Mouse (Mus musculus) stomach, embryonic 16.5 days (tissue): ENCODE data around the gene Slc9a2. TPM values are rescaled to one million over a fixed set of nuclear protein-coding genes. Genes with fewer than 3 reads are reported as not detected.
A peak's percentile ranks its signal among the peaks of the same experiment; 100 is the strongest.

Source experiments
- ATAC-seq: fragments of 200-750 bp; cut with Nextera tagmentation; 2 replicates; pipeline ENCODE4 v1.8.0; 2017; ENCODE audit warnings: moderate number of reproducible peaks, moderate TSS enrichment; ENCODE audit not compliant: insufficient read depth, low FRiP score
- H3K27ac ChIP-seq: fragments of 300-500 bp; sonication (generic); 2 replicates; pipeline ENCODE4 v1.5.1; 2014; ENCODE audit warnings: low read length
- H3K27me3 ChIP-seq: fragments of 300-500 bp; sonication (generic); 2 replicates; pipeline ENCODE4 v1.6.1; 2014; ENCODE audit warnings: low read length, control low read depth, mixed read lengths; ENCODE audit not compliant: control insufficient read depth, insufficient read depth
- H3K36me3 ChIP-seq: fragments of 300-500 bp; sonication (generic); 2 replicates; pipeline ENCODE4 v1.6.1; 2014; ENCODE audit warnings: low read length; ENCODE audit not compliant: control insufficient read depth, insufficient read depth
- H3K4me1 ChIP-seq: fragments of 300-500 bp; sonication (generic); 2 replicates; pipeline ENCODE4 v1.6.1; 2014; ENCODE audit warnings: low read length, control low read depth, mixed read lengths; ENCODE audit not compliant: control insufficient read depth, insufficient read depth
- H3K4me2 ChIP-seq: fragments of 300-500 bp; sonication (generic); 2 replicates; pipeline ENCODE4 v1.6.1; 2014; ENCODE audit warnings: low read depth, low read length, mixed read lengths
- H3K4me3 ChIP-seq: fragments of 300-500 bp; sonication (generic); replicated peaks from 2 replicates; pipeline ENCODE4 v1.5.1; 2014; ENCODE audit warnings: mild to moderate bottlenecking, low read length
- H3K9ac ChIP-seq: fragments of 300-500 bp; sonication (generic); 2 replicates; pipeline ENCODE4 v1.6.1; 2014; ENCODE audit warnings: low read length
- H3K9me3 ChIP-seq: fragments of 300-500 bp; sonication (generic); replicated peaks from 2 replicates; pipeline ENCODE4 v1.6.1; 2016; ENCODE audit warnings: low read length, control low read depth; ENCODE audit not compliant: control insufficient read depth
- WGBS: fragments of 180-500 bp; shearing (Covaris S2); extraction: QIAGEN DNeasy Blood & Tissue Kit; methylation state at CpG from one replicate; pipeline ENCODE4 v1.1.7; 2014; 5-methylcytosine and 5-hydroxymethylcytosine counted together
- polyA plus RNA-seq: library from polyadenylated mRNA; unstranded; fragments of >200 nt; fragmentation: Nextera tagmentation; extraction: Ambion mirVana; gene quantifications from 2 replicates; pipeline ENCODE4 v1.2.1, GENCODE M21; 2015

Gene Slc9a2
- polyA plus RNA-seq, 1 experiment from 2014 or later, result 3.7 TPM

GRCm38 (mm10) chr1:40681699-40682510, 1.5 kb downstream of the Slc9a2 start:
- WGBS, result 6% methylated on average over 44 of the region's 44 CpGs
- Histone ChIP-seq H3K4me2 (peak overlapping the region; percentile 98), H3K4me3 (peak overlapping the region; percentile 52), H3K4me1 (peaks cover 8% of the 10 kb centered on the region; the same call in 1 of the 2 replicates), H3K27ac (no peak overlapping the region), H3K9me3 (no peaks in the 10 kb centered on the region), H3K27me3 (peaks cover 42% of the 10 kb centered on the region), H3K36me3 (no peaks in the 10 kb centered on the region), H3K9ac (peak overlapping the region; percentile 66)
- no peak; the same call in 1 of the 2 replicates for ATAC-seq

- no peak overlapping the region for H3K4me3 ChIP-seq
- ATAC-seq, result no peak
- H3K4me1 ChIP-seq, result no peaks in the 10 kb centered on the region
- WGBS, result 78% methylated on average over 13 of the region's 13 CpGs
- H3K4me2 ChIP-seq, result no peak overlapping the region
- no peaks in the 10 kb centered on the region for H3K9me3 ChIP-seq
- H3K27me3 ChIP-seq, result no peaks in the 10 kb centered on the region
- H3K9ac ChIP-seq, result no peak overlapping the region
- H3K36me3 ChIP-seq, result no peaks in the 10 kb centered on the region
- H3K27ac ChIP-seq, result no peak overlapping the region
These were observed 13.9 kb downstream of the Slc9a2 start for GRCm38 (mm10) chr1:40694296-40694695.

DNA sequence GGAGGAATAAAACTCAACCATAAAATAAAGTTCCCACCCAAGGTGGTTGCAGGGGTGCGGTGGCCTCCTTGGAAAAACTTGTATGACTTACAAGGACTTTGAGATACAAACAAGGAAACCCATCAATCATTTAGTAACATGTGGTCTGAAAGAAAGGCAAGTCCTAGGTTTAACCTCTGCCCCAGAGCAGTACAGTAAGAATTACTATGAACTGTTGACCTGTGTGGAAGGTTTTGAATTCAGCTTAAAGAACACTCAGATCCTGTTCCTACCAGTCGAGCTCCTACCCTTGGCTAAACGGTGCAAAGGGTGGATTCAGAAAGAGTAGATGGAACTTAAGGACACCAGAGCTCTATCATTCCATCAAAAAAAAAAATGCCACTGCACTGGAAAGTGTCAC, 16.1 kb downstream of the Slc9a2 start:
- H3K27me3 ChIP-seq, result no peaks in the 10 kb centered on the region
- no peaks in the 10 kb centered on the region for H3K36me3 ChIP-seq
- no peak overlapping the region for H3K9ac ChIP-seq
- H3K4me1 ChIP-seq, result no peaks in the 10 kb centered on the region
- H3K4me3 ChIP-seq, result no peak overlapping the region
- 73% methylated on average over 3 of the region's 3 CpGs for WGBS
- no peak overlapping the region for H3K4me2 ChIP-seq
- H3K9me3 ChIP-seq, result no peaks in the 10 kb centered on the region
- no peak for ATAC-seq
- no peak overlapping the region for H3K27ac ChIP-seq

DNA sequence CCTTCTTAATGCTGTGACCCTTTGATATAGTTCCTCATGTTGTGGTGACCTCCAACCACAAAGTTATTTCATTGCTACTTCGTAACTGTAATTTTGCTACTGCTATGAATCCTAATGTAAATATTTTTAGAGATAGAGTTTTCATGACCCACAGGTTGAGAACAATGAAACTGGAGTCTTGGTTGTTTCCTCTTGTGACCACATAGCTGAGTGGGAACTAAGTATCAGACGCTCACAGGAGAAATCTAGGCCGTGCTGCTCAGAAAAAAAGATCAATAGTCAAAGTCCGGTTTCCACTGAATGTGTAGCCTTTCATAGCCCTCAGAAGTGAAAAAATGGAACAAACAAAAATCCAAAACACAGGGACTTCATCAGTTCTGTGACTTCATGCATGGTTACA, 24.7 kb downstream of the Slc9a2 start:
- Histone ChIP-seq H3K4me2 (no peak overlapping the region), H3K27me3 (no peaks in the 10 kb centered on the region), H3K4me1 (no peaks in the 10 kb centered on the region), H3K9me3 (no peaks in the 10 kb centered on the region), H3K9ac (no peak overlapping the region), H3K27ac (no peak overlapping the region), H3K36me3 (no peaks in the 10 kb centered on the region), H3K4me3 (no peak overlapping the region)
- no peak for ATAC-seq
- 74% methylated on average over 4 of the region's 4 CpGs for WGBS

DNA sequence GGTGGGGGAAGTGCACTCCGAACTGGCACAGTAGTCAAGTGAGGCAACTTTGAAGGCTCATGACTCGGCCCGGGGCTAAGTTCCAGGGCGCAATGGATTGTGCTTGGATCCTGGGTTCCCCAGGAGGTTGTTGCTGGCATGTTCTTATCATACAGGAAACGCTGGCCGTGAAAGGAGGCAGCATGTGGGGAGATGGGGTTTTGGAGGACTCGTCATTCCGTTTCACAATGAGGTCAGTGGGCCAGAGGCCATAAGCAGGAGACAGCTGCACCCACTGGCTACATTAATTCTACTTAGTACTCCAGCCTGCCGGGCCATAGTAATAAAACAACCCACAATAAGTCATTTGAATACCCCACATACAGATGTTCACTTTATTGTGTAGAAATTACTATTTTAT, 34.6 kb downstream of the Slc9a2 start:
- Histone ChIP-seq H3K27me3 (no peaks in the 10 kb centered on the region), H3K36me3 (no peaks in the 10 kb centered on the region), H3K4me3 (no peak overlapping the region), H3K27ac (no peak overlapping the region), H3K9ac (no peak overlapping the region), H3K4me2 (no peak overlapping the region), H3K4me1 (no peaks in the 10 kb centered on the region), H3K9me3 (no peaks in the 10 kb centered on the region)
- 78% methylated on average over 9 of the region's 9 CpGs for WGBS
- no peak for ATAC-seq

- 87% methylated on average over 10 of the region's 10 CpGs for WGBS
- Histone ChIP-seq H3K4me3 (no peak overlapping the region), H3K9me3 (no peaks in the 10 kb centered on the region), H3K36me3 (no peaks in the 10 kb centered on the region), H3K9ac (no peak overlapping the region), H3K4me2 (no peak overlapping the region), H3K27ac (no peak overlapping the region), H3K4me1 (no peaks in the 10 kb centered on the region), H3K27me3 (no peaks in the 10 kb centered on the region)
- no peak for ATAC-seq
These were observed 45.7 kb downstream of the Slc9a2 start for GRCm38 (mm10) chr1:40726051-40726450.

GRCm38 (mm10) chr1:40727404-40727803, 47.0 kb downstream of the Slc9a2 start:
- Histone ChIP-seq H3K4me2 (no peak overlapping the region), H3K9ac (no peak overlapping the region), H3K27ac (no peak overlapping the region), H3K4me3 (no peak overlapping the region), H3K27me3 (no peaks in the 10 kb centered on the region), H3K9me3 (no peaks in the 10 kb centered on the region), H3K4me1 (no peaks in the 10 kb centered on the region), H3K36me3 (no peaks in the 10 kb centered on the region)
- 85% methylated on average over 7 of the region's 7 CpGs for WGBS
- no peak for ATAC-seq

DNA sequence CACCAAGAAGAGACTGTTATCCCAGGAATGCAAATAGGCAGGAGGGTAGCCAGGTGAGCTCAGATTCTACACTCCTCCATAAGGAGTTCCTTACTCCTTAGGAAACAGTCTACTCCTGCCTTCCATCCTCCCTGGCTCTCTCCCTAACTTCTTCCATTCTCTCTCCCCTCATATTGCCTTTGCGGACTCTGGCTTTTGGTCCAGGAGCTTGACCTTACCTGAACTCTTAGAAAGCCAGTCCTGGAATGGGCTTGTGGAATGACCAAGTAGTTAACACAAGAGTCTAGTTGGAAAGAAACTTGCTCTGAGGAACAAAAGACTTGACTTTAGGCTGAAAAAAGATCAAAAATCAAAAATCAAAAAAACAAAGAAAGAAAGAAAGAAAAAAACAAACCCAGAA, 48.3 kb downstream of the Slc9a2 start:
- ATAC-seq, result no peak
- no peaks in the 10 kb centered on the region for H3K27me3 ChIP-seq
- no peak overlapping the region for H3K27ac ChIP-seq
- no peak overlapping the region for H3K9ac ChIP-seq
- H3K4me3 ChIP-seq, result no peak overlapping the region
- no peaks in the 10 kb centered on the region for H3K9me3 ChIP-seq
- 91% methylated on average over 1 of the region's 1 CpGs for WGBS
- H3K4me2 ChIP-seq, result no peak overlapping the region
- no peaks in the 10 kb centered on the region for H3K4me1 ChIP-seq
- no peaks in the 10 kb centered on the region for H3K36me3 ChIP-seq

DNA sequence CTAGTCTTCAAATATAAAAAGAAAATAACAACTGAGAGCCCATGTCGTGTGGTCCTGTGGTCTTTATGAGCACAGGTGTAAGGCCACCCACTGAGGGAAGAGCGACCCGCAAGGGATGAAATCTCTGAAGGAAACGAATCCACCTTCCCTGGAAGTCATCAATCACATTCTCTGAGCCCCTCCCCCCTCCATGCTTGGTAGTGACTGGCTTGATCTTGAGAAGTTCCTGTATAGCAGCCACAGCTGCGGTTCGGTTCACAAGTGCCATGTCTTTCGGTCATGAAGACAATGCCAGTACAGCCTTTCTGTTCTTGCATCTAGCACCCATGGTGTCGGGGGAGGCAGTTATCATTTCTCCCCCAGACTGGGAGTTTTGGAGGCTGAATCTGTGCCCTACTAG, 57.3 kb downstream of the Slc9a2 start:
- H3K36me3 ChIP-seq, result no peaks in the 10 kb centered on the region
- WGBS, result 66% methylated on average over 8 of the region's 8 CpGs

More for the DNA sequence above, 57.3 kb downstream of the Slc9a2 start:
- Histone ChIP-seq H3K27me3 (no peaks in the 10 kb centered on the region), H3K9me3 (no peaks in the 10 kb centered on the region), H3K4me1 (no peaks in the 10 kb centered on the region), H3K4me2 (no peak overlapping the region), H3K9ac (no peak overlapping the region), H3K27ac (no peak overlapping the region), H3K4me3 (no peak overlapping the region)
- ATAC-seq, result no peak
